Mouse (Mus musculus) megakaryocyte, embryonic 14.5 days (primary cell): ENCODE results near the gene Rbm20.

Experiments used
- FLI1 ChIP-seq: IDR thresholded peaks from 2 replicates; pipeline ENCODE4 v1.6.1; 2012; ENCODE audit warnings: low read length, inconsistent platforms, mixed read lengths
- GATA1 ChIP-seq: IDR thresholded peaks from 3 replicates; pipeline ENCODE4 v1.6.1; 2012; ENCODE audit warnings: mixed read lengths, low read length, inconsistent platforms, borderline replicate concordance

- no peak for TF ChIP-seq GATA1
- TF ChIP-seq FLI1: no peak
These were observed 78.2 kb downstream of the Rbm20 start for GRCm38 (mm10) chr19:53755346-53755745.
